Comparison of ENCODE assay signal across 13 mouse cellular contexts in genomic region chr9:63942608-63942982, GRCm38 (mm10).
DNase-seq lines count a peak whose midpoint lies in the region.
"Had no signal": no experiment of that assay in that cellular context is flagged by ENCODE, and none has a peak within 500 bp of the region (broad histone marks: within the 10 kb centered on the region; RNA-seq: fewer than 3 reads in every experiment).

No protein-coding gene starts in this region.

- H3K9me3 ChIP-seq in limb, embryonic 10.5 days (replicated peaks), result no peaks in the 10 kb centered on the region

- peak; percentile 21 for DNase-seq in heart, postnatal 4 days
- DNase-seq in heart, postnatal 25 days (ENCODE audit: low spot score), result no peak
- DNase-seq in 3T3-L1 (ENCODE audit: low read depth, low spot score) (peak; percentile 32), MN1 (ENCODE audit: low spot score) (peak; percentile 22), liver (no peak)
- no peak for DNase-seq in limb, embryonic 10.5 days (ENCODE audit: low spot score)
- no peak for DNase-seq in frontal cortex, postnatal 36 days (ENCODE audit: low spot score in 2 of 2)
- DNase-seq: adrenal gland, postnatal 14 days; gastrocnemius, postnatal 14 days; lung, postnatal 4 days; retina, postnatal 1 day; spleen, adult 18-20 months; thymus, adult 18-20 months had no signal

- H3K27ac ChIP-seq in limb, embryonic 10.5 days, result peak overlapping the region; percentile 1; the same call in 1 of the 2 replicates

- no peaks in the 10 kb centered on the region for H3K36me3 ChIP-seq in limb, embryonic 10.5 days

- H3K4me1 ChIP-seq in limb, embryonic 10.5 days, result peaks cover 31% of the 10 kb centered on the region

- WGBS in limb, embryonic 10.5 days, result 72% methylated on average over 2 of the region's 2 CpGs

- intact Hi-C loops in heart, postnatal 25 days (cut with DNase I), result no loop called here

- no peaks in the 10 kb centered on the region for H3K27me3 ChIP-seq in limb, embryonic 10.5 days (ENCODE audit: low read depth, poor library complexity, severe bottlenecking)

- no peak overlapping the region for H3K4me3 ChIP-seq in limb, embryonic 10.5 days

Comparison
In these comparisons a context has a peak if more than half of its experiments do, and no peak if none do; other contexts are left out.
1. DNase-seq: peak in heart, postnatal 4 days (single experiment), 3T3-L1 (single experiment) and MN1 (single experiment); none in heart, postnatal 25 days (single experiment), limb, embryonic 10.5 days (single experiment), frontal cortex, postnatal 36 days (0 of 2) and liver (single experiment).